Mouse (Mus musculus) CH12.LX (cell line): ENCODE data around the gene Sorcs1. TPM values are rescaled to one million over a fixed set of nuclear protein-coding genes. Genes with fewer than 3 reads are reported as not detected.

Experiments used
- DNase-seq: peaks from one replicate; pipeline ENCODE4 v3.0.0-alpha.2; 2013; ENCODE audit errors: extremely low read depth
- H3K27ac ChIP-seq: 2 replicates; pipeline ENCODE4 v1.5.1; 2012; ENCODE audit warnings: low read depth, mild to moderate bottlenecking, control low read depth, moderate library complexity; ENCODE audit not compliant: insufficient read depth
- H3K27me3 ChIP-seq: replicated peaks from 2 replicates; pipeline ENCODE3; 2012; ENCODE audit warnings: inconsistent platforms
- H3K36me3 ChIP-seq, 2 experiments: replicated peaks in 1 of 2; 2 replicates each; pipeline versions ENCODE3 to v1.6.1; 2012; ENCODE audit warnings: inconsistent platforms in 1 of 2, low read length in 1 of 2, mild to moderate bottlenecking in 1 of 2, mixed read lengths in 1 of 2, moderate library complexity in 1 of 2; ENCODE audit not compliant: control insufficient read depth in 1 of 2, insufficient read depth in 1 of 2
- H3K4me1 ChIP-seq, 2 experiments: 2 replicates each; pipeline ENCODE4 v1.6.1; 2012; ENCODE audit warnings: inconsistent platforms in 1 of 2, moderate library complexity in 1 of 2; ENCODE audit not compliant: insufficient read depth in 2 of 2, control insufficient read depth in 1 of 2
- H3K4me2 ChIP-seq: 2 replicates; pipeline ENCODE4 v1.6.1; 2012; ENCODE audit warnings: low read depth, mild to moderate bottlenecking, control low read depth; ENCODE audit not compliant: poor library complexity, insufficient read depth, severe bottlenecking
- H3K4me3 ChIP-seq, 3 experiments: fragments of 150-350 bp in 1 of 3; sonication (generic) in 1 of 3; replicated peaks in 1 of 3; 2 replicates each; pipeline versions ENCODE3 to v1.5.1; 2011 to 2012; ENCODE audit warnings: low read depth in 2 of 3, low read length in 2 of 3, mild to moderate bottlenecking in 2 of 3, moderate library complexity in 2 of 3, control low read depth in 1 of 3, improper control_type of control experiment in 1 of 3, inconsistent platforms in 1 of 3, mixed read lengths in 1 of 3; ENCODE audit not compliant: poor library complexity in 1 of 3
- H3K79me2 ChIP-seq: replicated peaks from 2 replicates; pipeline ENCODE4 v1.6.1; 2012; ENCODE audit warnings: mild to moderate bottlenecking, moderate library complexity; ENCODE audit not compliant: control insufficient read depth, poor library complexity, insufficient read depth, severe bottlenecking; ENCODE audit errors: extremely low read depth
- H3K9ac ChIP-seq: 2 replicates; pipeline ENCODE4 v1.6.1; 2012; ENCODE audit warnings: low read depth, mild to moderate bottlenecking, control low read depth, moderate library complexity; ENCODE audit not compliant: insufficient read depth
- H3K9me3 ChIP-seq: replicated peaks from 2 replicates; pipeline ENCODE3; 2012; ENCODE audit warnings: low read length, inconsistent platforms, mixed read lengths
- BHLHE40 ChIP-seq: IDR thresholded peaks from 2 replicates; pipeline ENCODE4 v1.6.1; 2011; ENCODE audit warnings: mild to moderate bottlenecking, low read depth, low read length, improper control_type of control experiment
- CHD1 ChIP-seq: IDR thresholded peaks from 2 replicates; pipeline ENCODE4 v1.6.1; 2012; ENCODE audit warnings: low read depth, low read length, improper control_type of control experiment, inconsistent platforms
- GABPA ChIP-seq: IDR thresholded peaks from 2 replicates; pipeline ENCODE4 v1.6.1; 2012; ENCODE audit warnings: low read depth, low read length, improper control_type of control experiment, inconsistent platforms; ENCODE audit not compliant: insufficient replicate concordance
- JUND ChIP-seq: conservative IDR thresholded peaks from 2 replicates; pipeline ENCODE4 v1.6.1; 2011; ENCODE audit warnings: low read depth, low read length, improper control_type of control experiment
- MEF2A ChIP-seq: IDR thresholded peaks from 2 replicates; pipeline ENCODE4 v1.6.1; 2014; ENCODE audit warnings: low read depth, mild to moderate bottlenecking, inconsistent platforms, low read length, improper control_type of control experiment, borderline replicate concordance
- MXI1 ChIP-seq: IDR thresholded peaks from 2 replicates; pipeline ENCODE4 v1.6.1; 2011; ENCODE audit warnings: mild to moderate bottlenecking, low read depth, low read length, improper control_type of control experiment
- MYC ChIP-seq: IDR thresholded peaks from 2 replicates; pipeline ENCODE4 v1.6.1; 2011; ENCODE audit warnings: low read depth, mild to moderate bottlenecking, improper control_type of control experiment, low read length
- SMC3 ChIP-seq: IDR thresholded peaks from 2 replicates; pipeline ENCODE4 v1.6.1; 2011; ENCODE audit warnings: low read depth, low read length, improper control_type of control experiment
- TBP ChIP-seq: conservative IDR thresholded peaks from 2 replicates; pipeline ENCODE4 v1.6.1; 2011; ENCODE audit warnings: low read depth, low read length, improper control_type of control experiment
- TCF12 ChIP-seq: IDR thresholded peaks from 2 replicates; pipeline ENCODE4 v1.6.1; 2014; ENCODE audit warnings: low read depth, mild to moderate bottlenecking, inconsistent platforms, low read length, improper control_type of control experiment
- ZC3H11A ChIP-seq: IDR thresholded peaks from 2 replicates; pipeline ENCODE4 v1.6.1; 2012; ENCODE audit warnings: low read depth, mild to moderate bottlenecking, inconsistent platforms, low read length, improper control_type of control experiment
- ZKSCAN1 ChIP-seq: IDR thresholded peaks from 2 replicates; pipeline ENCODE4 v1.6.1; 2012; ENCODE audit warnings: low read depth, inconsistent platforms, low read length, improper control_type of control experiment, borderline replicate concordance
- ZMIZ1 ChIP-seq: IDR thresholded peaks from 2 replicates; pipeline ENCODE4 v1.6.1; 2012; ENCODE audit warnings: low read depth, mild to moderate bottlenecking, inconsistent platforms, low read length, improper control_type of control experiment
- dilution Hi-C: fragments of 300-500 bp; cut with MboI; formaldehyde crosslinking; loops from 2 replicates; pipeline ENCODE4 v1.14.3; 2020; ENCODE audit warnings: low sequenced_read_pairs; ENCODE audit not compliant: extremely low pct_unique_long_range_greater_than_20kb, extremely low pct_ligation_motif_present
- in situ Hi-C: fragments of 300-500 bp; cut with MboI; formaldehyde crosslinking; loops from 3 replicates; pipeline ENCODE4 v1.14.3; 2019; ENCODE audit warnings: low sequenced_read_pairs, low pct_ligation_motif_present, low pct_unique_long_range_greater_than_20kb, mixed read lengths
- polyA plus RNA-seq: library from polyadenylated mRNA; unstranded; fragments of >175 nt; gene quantifications from 2 replicates; pipeline ENCODE4 v1.2.1, GENCODE M21; 2012; ENCODE audit warnings: low read depth; ENCODE audit not compliant: insufficient read length
- total RNA-seq, 2 experiments: library from RNA; depleted of rRNA; stranded (reverse); fragments of 300-350 nt in 1 of 2; fragments of >200 nt in 1 of 2; gene quantifications; 2 replicates each; pipeline ENCODE4 v1.2.3; 2012 to 2014

Gene Sorcs1
- total and polyA plus RNA-seq, 3 experiments = 0.08 TPM; not detected in 2

GRCm38 (mm10) chr19:50569669-50570195, 108.7 kb downstream of the Sorcs1 start:
- Histone ChIP-seq H3K27ac (no peak overlapping the region), H3K36me3 (no peaks in the 10 kb centered on the region), H3K4me1 (no peaks in the 10 kb centered on the region), H3K9me3 (peaks cover 46% of the 10 kb centered on the region), H3K79me2 (no peaks in the 10 kb centered on the region), H3K4me3 (no peak overlapping the region), H3K4me2 (no peak overlapping the region), H3K9ac (no peak overlapping the region), H3K27me3 (no peaks in the 10 kb centered on the region)
- TF ChIP-seq MYC = no peak
- DNase-seq = no peak
- dilution Hi-C loops (no loop called here), in situ Hi-C loops (no loop called here)

- H3K27me3 ChIP-seq = no peaks in the 10 kb centered on the region
- no peak overlapping the region for H3K27ac ChIP-seq
- no peak overlapping the region for H3K4me2 ChIP-seq
- dilution Hi-C loops = no loop called here
- no peak for TF ChIP-seq MXI1
- no peak for TF ChIP-seq CHD1
- TF ChIP-seq SMC3 = no peak
- no peak for TF ChIP-seq ZC3H11A
- TF ChIP-seq JUND = no peak
- no peak for TF ChIP-seq MEF2A
- TF ChIP-seq, all 38 proteins: peak for 0
- no peak overlapping the region for H3K4me3 ChIP-seq
- no peak for DNase-seq
- no peaks in the 10 kb centered on the region for H3K4me1 ChIP-seq
- H3K79me2 ChIP-seq = no peaks in the 10 kb centered on the region
- no peak overlapping the region for H3K9ac ChIP-seq
- no peaks in the 10 kb centered on the region for H3K36me3 ChIP-seq
- peaks cover 44% of the 10 kb centered on the region for H3K9me3 ChIP-seq
- in situ Hi-C loops = no loop called here
Observed at GRCm38 (mm10) chr19:50566306-50566705, 112.1 kb downstream of the Sorcs1 start.

GRCm38 (mm10) chr19:50558771-50559170, 119.7 kb downstream of the Sorcs1 start:
- no peak for DNase-seq
- Histone ChIP-seq H3K27ac (no peak overlapping the region), H3K9ac (no peak overlapping the region), H3K27me3 (no peaks in the 10 kb centered on the region), H3K36me3 (no peaks in the 10 kb centered on the region), H3K4me2 (no peak overlapping the region), H3K4me3 (no peak overlapping the region), H3K4me1 (no peaks in the 10 kb centered on the region), H3K79me2 (no peaks in the 10 kb centered on the region), H3K9me3 (peaks cover 31% of the 10 kb centered on the region)
- in situ Hi-C loops (no loop called here), dilution Hi-C loops (no loop called here)
- no peak for TF ChIP-seq MXI1
- TF ChIP-seq ZKSCAN1 = no peak
- TF ChIP-seq GABPA = no peak
- TF ChIP-seq TBP = no peak
- TF ChIP-seq TCF12 = no peak
- no peak for TF ChIP-seq BHLHE40
- TF ChIP-seq ZMIZ1 = no peak
- TF ChIP-seq, all 38 proteins: peak for 0
